Mouse (Mus musculus): ENCODE data around the gene Atg2a. TPM values are rescaled to one million over a fixed set of nuclear protein-coding genes. Genes with fewer than 3 reads are reported as not detected.
A peak's percentile ranks its signal among the peaks of the same experiment; 100 is the strongest.

Atg2a gene
- polyA plus RNA-seq, 1 experiment from 2014 or later: 13.1 TPM

DNA sequence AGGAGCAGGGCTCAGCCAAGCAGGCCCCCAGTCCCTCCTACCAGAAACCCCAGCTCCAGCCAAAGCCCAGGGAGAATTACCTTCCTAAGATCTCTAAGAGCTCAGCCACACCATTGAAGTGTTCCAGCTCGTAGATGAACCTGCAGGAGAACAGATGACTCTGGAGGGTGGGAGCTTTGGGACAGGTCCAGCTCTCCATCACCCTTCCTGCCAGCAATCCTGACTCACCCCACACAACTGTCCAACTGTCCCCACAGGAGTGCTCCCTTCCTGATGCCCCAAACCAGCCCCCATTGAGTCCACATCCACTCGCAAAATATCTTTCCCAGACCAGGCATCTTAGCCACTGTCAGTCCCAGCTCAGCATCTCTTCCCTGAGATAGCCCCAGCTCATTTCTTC lies 10.4 kb upstream of the Atg2a start:
- Histone ChIP-seq H3K9me3 (ENCODE audit: control insufficient read depth, low read length) (no peaks in the 10 kb centered on the region), H3K36me3 (ENCODE audit: control insufficient read depth, insufficient read depth) (peaks cover 13% of the 10 kb centered on the region; the same call in 1 of the 2 replicates), H3K27ac (ENCODE audit: low read length) (no peak overlapping the region), H3K4me2 (ENCODE audit: low read length) (no peak overlapping the region), H3K27me3 (replicated peaks; ENCODE audit: control insufficient read depth, insufficient read depth, low read length) (no peaks in the 10 kb centered on the region), H3K9ac (replicated peaks; ENCODE audit: low read depth, low read length) (no peak overlapping the region), H3K4me3 (replicated peaks; ENCODE audit: low read length) (no peak overlapping the region), H3K4me1 (replicated peaks; ENCODE audit: control insufficient read depth, insufficient read depth, low read length) (peaks cover 17% of the 10 kb centered on the region)
- 89% methylated on average over 2 of the region's 2 CpGs for WGBS
- ATAC-seq: no peak

- peaks cover 22% of the 10 kb centered on the region for H3K4me1 ChIP-seq (replicated peaks; ENCODE audit: control insufficient read depth, insufficient read depth, low read length)
- H3K27ac ChIP-seq (ENCODE audit: low read length): no peak overlapping the region
- peaks cover 4% of the 10 kb centered on the region; the same call in 1 of the 2 replicates for H3K36me3 ChIP-seq (ENCODE audit: control insufficient read depth, insufficient read depth)
- H3K27me3 ChIP-seq (replicated peaks; ENCODE audit: control insufficient read depth, insufficient read depth, low read length): no peaks in the 10 kb centered on the region
- no peak overlapping the region for H3K4me2 ChIP-seq (ENCODE audit: low read length)
- ATAC-seq: no peak
- H3K9me3 ChIP-seq (ENCODE audit: control insufficient read depth, low read length): no peaks in the 10 kb centered on the region
- H3K4me3 ChIP-seq (replicated peaks; ENCODE audit: low read length): no peak overlapping the region
- H3K9ac ChIP-seq (replicated peaks; ENCODE audit: low read depth, low read length): no peak overlapping the region
- WGBS: 91% methylated on average over 16 of the region's 16 CpGs
These were observed 7.8 kb upstream of the Atg2a start for GRCm38 (mm10) chr19:6233647-6234046.

GRCm38 (mm10) chr19:6234337-6235083 lies 7.0 kb upstream of the Atg2a start:
- Histone ChIP-seq H3K4me1 (replicated peaks; ENCODE audit: control insufficient read depth, insufficient read depth, low read length) (peaks cover 22% of the 10 kb centered on the region), H3K9me3 (ENCODE audit: control insufficient read depth, low read length) (no peaks in the 10 kb centered on the region), H3K9ac (replicated peaks; ENCODE audit: low read depth, low read length) (peak overlapping the region; percentile 86), H3K36me3 (ENCODE audit: control insufficient read depth, insufficient read depth) (peaks cover 4% of the 10 kb centered on the region; the same call in 1 of the 2 replicates), H3K4me2 (ENCODE audit: low read length) (peak overlapping the region; percentile 99), H3K27ac (ENCODE audit: low read length) (no peak overlapping the region), H3K4me3 (replicated peaks; ENCODE audit: low read length) (peak overlapping the region; percentile 91), H3K27me3 (replicated peaks; ENCODE audit: control insufficient read depth, insufficient read depth, low read length) (no peaks in the 10 kb centered on the region)
- no peak for ATAC-seq
- 66% methylated on average over 11 of the region's 11 CpGs for WGBS

- 2% methylated on average over 48 of the region's 48 CpGs for WGBS
- Histone ChIP-seq H3K27ac (ENCODE audit: low read length) (peak within 1 kb of the TSS; percentile 95), H3K27me3 (replicated peaks; ENCODE audit: control insufficient read depth, insufficient read depth, low read length) (no peaks in the 10 kb centered on the region), H3K9ac (replicated peaks; ENCODE audit: low read depth, low read length) (peak within 1 kb of the TSS; percentile 86), H3K4me2 (ENCODE audit: low read length) (peak within 1 kb of the TSS; percentile 99), H3K9me3 (ENCODE audit: control insufficient read depth, low read length) (no peaks in the 10 kb centered on the region), H3K4me3 (replicated peaks; ENCODE audit: low read length) (peak within 1 kb of the TSS; percentile 91), H3K36me3 (ENCODE audit: control insufficient read depth, insufficient read depth) (peaks cover 2% of the 10 kb centered on the region; the same call in 1 of the 2 replicates), H3K4me1 (replicated peaks; ENCODE audit: control insufficient read depth, insufficient read depth, low read length) (peaks cover 22% of the 10 kb centered on the region)
- ATAC-seq: peak; percentile 96
These were observed 6.1 kb upstream of the Atg2a start, which contains the start of gene Ppp2r5b for GRCm38 (mm10) chr19:6235084-6236052. Gene Ppp2r5b, minus strand, starts transcription at chr19:6235872.

GRCm38 (mm10) chr19:6236053-6236441 lies 5.4 kb upstream of the Atg2a start:
- WGBS: 0% methylated on average over 9 of the region's 9 CpGs
- Histone ChIP-seq H3K27me3 (replicated peaks; ENCODE audit: control insufficient read depth, insufficient read depth, low read length) (no peaks in the 10 kb centered on the region), H3K4me3 (replicated peaks; ENCODE audit: low read length) (peak overlapping the region; percentile 91), H3K4me1 (replicated peaks; ENCODE audit: control insufficient read depth, insufficient read depth, low read length) (peaks cover 22% of the 10 kb centered on the region), H3K36me3 (ENCODE audit: control insufficient read depth, insufficient read depth) (peaks cover 2% of the 10 kb centered on the region; the same call in 1 of the 2 replicates), H3K9ac (replicated peaks; ENCODE audit: low read depth, low read length) (peak overlapping the region; percentile 86), H3K27ac (ENCODE audit: low read length) (peak overlapping the region; percentile 95), H3K9me3 (ENCODE audit: control insufficient read depth, low read length) (no peaks in the 10 kb centered on the region), H3K4me2 (ENCODE audit: low read length) (peak overlapping the region; percentile 99)
- peak; percentile 91 for ATAC-seq

DNA sequence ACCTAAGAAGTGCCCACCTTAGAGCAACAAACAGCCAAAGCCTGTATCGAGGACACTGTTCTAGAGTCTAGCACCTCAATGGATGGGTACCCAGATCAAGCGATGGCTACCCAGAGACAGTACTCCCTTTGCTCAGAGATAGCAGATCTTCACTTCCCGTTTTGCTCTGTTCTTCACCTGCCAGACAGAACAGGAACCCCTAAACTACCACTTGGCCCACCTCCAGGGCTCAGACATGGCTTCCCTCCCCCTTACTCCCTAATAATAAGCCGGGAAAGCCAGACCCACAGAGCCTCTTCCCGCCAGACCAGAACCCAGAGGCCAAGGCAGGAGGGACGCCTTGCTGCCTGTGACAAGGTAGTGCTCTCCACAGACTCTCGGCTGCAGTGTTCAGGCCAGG lies 4.6 kb upstream of the Atg2a start:
- H3K36me3 ChIP-seq (ENCODE audit: control insufficient read depth, insufficient read depth): no peaks in the 10 kb centered on the region
- peaks cover 22% of the 10 kb centered on the region for H3K4me1 ChIP-seq (replicated peaks; ENCODE audit: control insufficient read depth, insufficient read depth, low read length)
- no peak for ATAC-seq
- H3K27me3 ChIP-seq (replicated peaks; ENCODE audit: control insufficient read depth, insufficient read depth, low read length): no peaks in the 10 kb centered on the region
- H3K27ac ChIP-seq (ENCODE audit: low read length): no peak overlapping the region
- H3K9ac ChIP-seq (replicated peaks; ENCODE audit: low read depth, low read length): no peak overlapping the region
- no peaks in the 10 kb centered on the region for H3K9me3 ChIP-seq (ENCODE audit: control insufficient read depth, low read length)
- WGBS: 78% methylated on average over 7 of the region's 7 CpGs
- no peak overlapping the region for H3K4me2 ChIP-seq (ENCODE audit: low read length)
- H3K4me3 ChIP-seq (replicated peaks; ENCODE audit: low read length): no peak overlapping the region

DNA sequence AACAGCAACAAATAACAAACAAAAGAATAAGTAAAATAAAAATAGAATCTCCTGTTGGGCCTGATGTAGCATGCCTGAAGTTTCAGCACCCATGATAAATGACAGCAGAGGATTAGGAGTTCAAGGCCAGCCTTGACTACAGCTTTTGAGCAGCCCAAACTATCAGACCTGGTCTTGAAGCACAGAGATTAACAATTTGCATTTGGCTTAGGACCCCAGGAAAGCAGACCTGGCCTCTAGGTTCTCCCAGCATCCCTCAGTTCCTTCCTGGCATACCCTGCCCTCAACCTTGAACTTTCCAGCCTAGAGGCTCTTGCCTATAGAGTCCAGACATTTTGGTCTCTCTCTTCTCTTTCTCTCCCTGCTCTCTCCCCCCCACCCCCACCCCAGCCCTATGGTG lies 2.7 kb upstream of the Atg2a start:
- Histone ChIP-seq H3K27me3 (replicated peaks; ENCODE audit: control insufficient read depth, insufficient read depth, low read length) (no peaks in the 10 kb centered on the region), H3K4me3 (replicated peaks; ENCODE audit: low read length) (no peak overlapping the region), H3K9ac (replicated peaks; ENCODE audit: low read depth, low read length) (no peak overlapping the region), H3K4me2 (ENCODE audit: low read length) (no peak overlapping the region), H3K36me3 (ENCODE audit: control insufficient read depth, insufficient read depth) (no peaks in the 10 kb centered on the region), H3K4me1 (replicated peaks; ENCODE audit: control insufficient read depth, insufficient read depth, low read length) (peaks cover 34% of the 10 kb centered on the region), H3K27ac (ENCODE audit: low read length) (no peak overlapping the region), H3K9me3 (ENCODE audit: control insufficient read depth, low read length) (no peaks in the 10 kb centered on the region)
- ATAC-seq: no peak

DNA sequence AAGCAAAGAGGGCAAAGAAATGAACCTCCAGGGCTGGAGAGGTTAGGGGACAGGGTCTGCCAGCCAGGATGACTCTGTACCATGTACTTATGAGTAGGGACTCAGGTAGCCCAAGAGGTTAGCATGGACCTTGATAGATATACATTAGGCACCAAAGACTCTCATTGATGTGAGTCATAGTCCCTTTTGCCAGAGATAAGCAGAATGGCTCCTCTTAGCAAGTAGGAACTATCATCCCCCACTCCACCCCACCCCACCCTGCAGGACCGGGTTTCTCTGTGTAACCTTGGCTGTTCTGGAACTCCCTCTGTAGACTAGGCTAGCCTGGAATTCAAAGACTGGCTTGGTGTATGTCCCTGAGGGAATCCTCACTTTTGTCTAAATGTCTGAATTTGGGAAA lies 1.3 kb upstream of the Atg2a start:
- no peak for ATAC-seq
- no peak overlapping the region for H3K9ac ChIP-seq (replicated peaks; ENCODE audit: low read depth, low read length)
- 73% methylated on average over 1 of the region's 1 CpGs for WGBS

DNA sequence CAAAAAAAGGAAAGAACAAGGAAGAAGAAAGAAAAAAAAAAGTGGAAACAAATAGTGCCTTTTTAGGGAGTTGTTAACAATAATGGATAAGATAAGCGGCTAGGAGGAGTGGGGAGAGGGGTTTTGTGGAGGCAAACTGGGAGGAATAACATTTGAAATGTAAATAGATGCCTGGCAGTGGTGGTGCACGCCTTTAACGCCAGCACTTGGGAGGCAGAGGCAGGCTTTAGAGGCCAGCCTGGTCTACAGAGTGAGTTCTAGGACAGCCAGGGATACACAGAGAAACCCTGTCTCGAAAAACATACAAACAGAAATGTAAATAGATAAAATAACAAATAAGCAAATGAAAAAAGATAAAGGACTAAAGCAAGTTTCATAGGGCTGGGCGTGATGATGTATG lies 743 bp upstream of the Atg2a start:
- no peak for ATAC-seq
- no peak overlapping the region for H3K27ac ChIP-seq (ENCODE audit: low read length)

More for the DNA sequence above, 1.3 kb upstream of the Atg2a start:
- Histone ChIP-seq H3K4me1 (replicated peaks; ENCODE audit: control insufficient read depth, insufficient read depth, low read length) (peaks cover 20% of the 10 kb centered on the region), H3K36me3 (ENCODE audit: control insufficient read depth, insufficient read depth) (no peaks in the 10 kb centered on the region), H3K4me3 (replicated peaks; ENCODE audit: low read length) (no peak overlapping the region), H3K4me2 (ENCODE audit: low read length) (no peak overlapping the region), H3K9me3 (ENCODE audit: control insufficient read depth, low read length) (no peaks in the 10 kb centered on the region), H3K27ac (ENCODE audit: low read length) (no peak overlapping the region), H3K27me3 (replicated peaks; ENCODE audit: control insufficient read depth, insufficient read depth, low read length) (no peaks in the 10 kb centered on the region)

More for the DNA sequence above, 743 bp upstream of the Atg2a start:
- 34% methylated on average over 5 of the region's 5 CpGs for WGBS
- Histone ChIP-seq H3K4me3 (replicated peaks; ENCODE audit: low read length) (peak overlapping the region; percentile 75), H3K4me1 (replicated peaks; ENCODE audit: control insufficient read depth, insufficient read depth, low read length) (peaks cover 19% of the 10 kb centered on the region), H3K9me3 (ENCODE audit: control insufficient read depth, low read length) (no peaks in the 10 kb centered on the region), H3K4me2 (ENCODE audit: low read length) (peak overlapping the region; percentile 82), H3K9ac (replicated peaks; ENCODE audit: low read depth, low read length) (no peak overlapping the region), H3K36me3 (ENCODE audit: control insufficient read depth, insufficient read depth) (no peaks in the 10 kb centered on the region), H3K27me3 (replicated peaks; ENCODE audit: control insufficient read depth, insufficient read depth, low read length) (no peaks in the 10 kb centered on the region)
